Mouse (Mus musculus) liver, embryonic 12.5 days (tissue): ENCODE measurements around the gene Lef1. TPM values are rescaled to one million over a fixed set of nuclear protein-coding genes. Genes with fewer than 3 reads are reported as not detected.

Experiments used
- ATAC-seq: fragments of 200-750 bp; cut with Nextera tagmentation; 2 replicates; pipeline ENCODE4 v1.8.0; 2017; ENCODE audit warnings: moderate number of reproducible peaks, mild to moderate bottlenecking, moderate library complexity
- H3K27ac ChIP-seq: fragments of 300-500 bp; sonication (generic); 2 replicates; pipeline ENCODE4 v1.5.1; 2016; ENCODE audit warnings: mild to moderate bottlenecking
- H3K27me3 ChIP-seq: fragments of 300-500 bp; sonication (generic); replicated peaks from 2 replicates; pipeline ENCODE4 v1.6.1; 2016; ENCODE audit warnings: mild to moderate bottlenecking, moderate library complexity
- H3K36me3 ChIP-seq: fragments of 300-500 bp; sonication (generic); 2 replicates; pipeline ENCODE4 v1.6.1; 2016; ENCODE audit warnings: mild to moderate bottlenecking, moderate library complexity
- H3K4me1 ChIP-seq: fragments of 300-500 bp; sonication (generic); 2 replicates; pipeline ENCODE4 v1.6.1; 2016
- H3K4me2 ChIP-seq: fragments of 300-500 bp; sonication (generic); 2 replicates; pipeline ENCODE4 v1.6.1; 2016; ENCODE audit warnings: mild to moderate bottlenecking, moderate library complexity
- H3K4me3 ChIP-seq: fragments of 300-500 bp; sonication (generic); 2 replicates; pipeline ENCODE4 v1.5.1; 2016; ENCODE audit warnings: mild to moderate bottlenecking, moderate library complexity
- H3K9ac ChIP-seq: fragments of 300-500 bp; sonication (generic); 2 replicates; pipeline ENCODE4 v1.6.1; 2016; ENCODE audit warnings: mild to moderate bottlenecking, moderate library complexity
- H3K9me3 ChIP-seq: fragments of 300-500 bp; sonication (generic); replicated peaks from 2 replicates; pipeline ENCODE4 v1.6.1; 2016; ENCODE audit warnings: mild to moderate bottlenecking, moderate library complexity
- WGBS: fragments of 180-500 bp; shearing (Covaris S2); methylation state at CpG from one replicate; pipeline ENCODE4 v1.1.7; 2016; ENCODE audit not compliant: insufficient replicate concordance; 5-methylcytosine and 5-hydroxymethylcytosine counted together
- polyA plus RNA-seq: library from polyadenylated mRNA; unstranded; fragments of >200 nt; fragmentation: Nextera tagmentation; extraction: Ambion mirVana; gene quantifications from 2 replicates; pipeline ENCODE4 v1.2.1, GENCODE M21; 2016

Gene Lef1
- polyA plus RNA-seq: 0.35 and 0.60 TPM in 2 replicates

GRCm38 (mm10) chr3:131110191-131111150, at the start of gene Lef1:
Gene Lef1, plus strand, starts transcription at chr3:131110471.
- no peak for ATAC-seq
- peak within 1 kb of the TSS; percentile 45 for H3K4me3 ChIP-seq
- no peaks in the 10 kb centered on the region for H3K9me3 ChIP-seq
- peaks cover 93% of the 10 kb centered on the region for H3K27me3 ChIP-seq
- 3% methylated on average over 58 of the region's 69 CpGs for WGBS
- no peak within 1 kb of the TSS for H3K27ac ChIP-seq
- no peak within 1 kb of the TSS for H3K9ac ChIP-seq
- peaks cover 26% of the 10 kb centered on the region for H3K4me1 ChIP-seq
- H3K4me2 ChIP-seq: peak within 1 kb of the TSS; percentile 66
- no peaks in the 10 kb centered on the region for H3K36me3 ChIP-seq

GRCm38 (mm10) chr3:131065001-131065400, 45.3 kb upstream of the Lef1 start:
- no peak overlapping the region for H3K27ac ChIP-seq
- no peak overlapping the region for H3K4me3 ChIP-seq
- 62% methylated on average over 9 of the region's 9 CpGs for WGBS
- H3K4me2 ChIP-seq: no peak overlapping the region
- ATAC-seq: no peak
- no peaks in the 10 kb centered on the region for H3K4me1 ChIP-seq
- no peak overlapping the region for H3K9ac ChIP-seq
- H3K9me3 ChIP-seq: no peaks in the 10 kb centered on the region
- H3K36me3 ChIP-seq: no peaks in the 10 kb centered on the region
- H3K27me3 ChIP-seq: no peaks in the 10 kb centered on the region

- 35% methylated on average over 8 of the region's 8 CpGs for WGBS
- H3K4me2 ChIP-seq: no peak overlapping the region
- H3K36me3 ChIP-seq: no peaks in the 10 kb centered on the region
- H3K4me3 ChIP-seq: no peak overlapping the region
- H3K9ac ChIP-seq: no peak overlapping the region
- no peak for ATAC-seq
- H3K27me3 ChIP-seq: no peaks in the 10 kb centered on the region
- no peaks in the 10 kb centered on the region for H3K9me3 ChIP-seq
- H3K27ac ChIP-seq: no peak overlapping the region
- H3K4me1 ChIP-seq: no peaks in the 10 kb centered on the region
These were observed 44.1 kb upstream of the Lef1 start for GRCm38 (mm10) chr3:131066171-131066570.

GRCm38 (mm10) chr3:131068000-131068399, 42.3 kb upstream of the Lef1 start:
- no peaks in the 10 kb centered on the region for H3K27me3 ChIP-seq
- no peaks in the 10 kb centered on the region for H3K36me3 ChIP-seq
- no peak overlapping the region for H3K4me3 ChIP-seq
- no peak overlapping the region for H3K4me2 ChIP-seq
- no peak for ATAC-seq
- WGBS: 77% methylated on average over 5 of the region's 5 CpGs
- H3K27ac ChIP-seq: no peak overlapping the region
- no peak overlapping the region for H3K9ac ChIP-seq
- no peaks in the 10 kb centered on the region for H3K4me1 ChIP-seq
- no peaks in the 10 kb centered on the region for H3K9me3 ChIP-seq

GRCm38 (mm10) chr3:131070210-131070609, 40.1 kb upstream of the Lef1 start:
- Histone ChIP-seq H3K4me2 (no peak overlapping the region), H3K4me1 (no peaks in the 10 kb centered on the region), H3K9ac (no peak overlapping the region), H3K27me3 (no peaks in the 10 kb centered on the region), H3K27ac (no peak overlapping the region), H3K4me3 (no peak overlapping the region), H3K9me3 (no peaks in the 10 kb centered on the region), H3K36me3 (no peaks in the 10 kb centered on the region)
- no peak for ATAC-seq
- 60% methylated on average over 7 of the region's 7 CpGs for WGBS

- 63% methylated on average over 4 of the region's 4 CpGs for WGBS
These were observed 37.6 kb upstream of the Lef1 start for GRCm38 (mm10) chr3:131072661-131073060.

GRCm38 (mm10) chr3:131073946-131074345, 36.3 kb upstream of the Lef1 start:
- Histone ChIP-seq H3K9me3 (no peaks in the 10 kb centered on the region), H3K36me3 (no peaks in the 10 kb centered on the region), H3K4me1 (no peaks in the 10 kb centered on the region), H3K4me3 (no peak overlapping the region), H3K9ac (no peak overlapping the region), H3K4me2 (no peak overlapping the region), H3K27ac (no peak overlapping the region), H3K27me3 (0 out of 2 replicates have a peak, but pooled peaks cover 9% of the 10 kb centered on the region)
- 64% methylated on average over 4 of the region's 4 CpGs for WGBS
- no peak for ATAC-seq

More at GRCm38 (mm10) chr3:131072661-131073060, 37.6 kb upstream of the Lef1 start:
- 0 out of 2 replicates have a peak, but pooled peaks cover 2% of the 10 kb centered on the region for H3K27me3 ChIP-seq
- no peaks in the 10 kb centered on the region for H3K4me1 ChIP-seq
- no peak for ATAC-seq
- no peak overlapping the region for H3K9ac ChIP-seq
- no peak overlapping the region for H3K4me2 ChIP-seq
- no peak overlapping the region for H3K4me3 ChIP-seq
- no peak overlapping the region for H3K27ac ChIP-seq
- H3K9me3 ChIP-seq: no peaks in the 10 kb centered on the region
- no peaks in the 10 kb centered on the region for H3K36me3 ChIP-seq

GRCm38 (mm10) chr3:131078041-131078621, 32.1 kb upstream of the Lef1 start:
- H3K27ac ChIP-seq: no peak overlapping the region
- no peaks in the 10 kb centered on the region for H3K9me3 ChIP-seq
- H3K4me1 ChIP-seq: no peaks in the 10 kb centered on the region
- H3K9ac ChIP-seq: no peak overlapping the region
- ATAC-seq: no peak
- no peak overlapping the region for H3K4me2 ChIP-seq
- WGBS: 34% methylated on average over 6 of the region's 6 CpGs
- no peak overlapping the region for H3K4me3 ChIP-seq
- no peaks in the 10 kb centered on the region for H3K36me3 ChIP-seq
- 0 out of 2 replicates have a peak, but pooled peaks cover 9% of the 10 kb centered on the region for H3K27me3 ChIP-seq

- WGBS: 58% methylated on average over 5 of the region's 5 CpGs
- H3K27me3 ChIP-seq: peaks cover 11% of the 10 kb centered on the region; the same call in 1 of the 2 replicates
- no peak overlapping the region for H3K4me2 ChIP-seq
- no peaks in the 10 kb centered on the region for H3K9me3 ChIP-seq
- H3K36me3 ChIP-seq: no peaks in the 10 kb centered on the region
- no peak overlapping the region for H3K4me3 ChIP-seq
- H3K4me1 ChIP-seq: no peaks in the 10 kb centered on the region
- no peak overlapping the region for H3K27ac ChIP-seq
- no peak for ATAC-seq
- H3K9ac ChIP-seq: no peak overlapping the region
These were observed 31.6 kb upstream of the Lef1 start for GRCm38 (mm10) chr3:131078719-131079118.

GRCm38 (mm10) chr3:131083722-131084121, 26.5 kb upstream of the Lef1 start:
- peaks cover 35% of the 10 kb centered on the region for H3K27me3 ChIP-seq
- H3K36me3 ChIP-seq: no peaks in the 10 kb centered on the region
- no peak overlapping the region for H3K4me2 ChIP-seq
- no peaks in the 10 kb centered on the region for H3K4me1 ChIP-seq
- ATAC-seq: no peak
- no peak overlapping the region for H3K27ac ChIP-seq
- no peaks in the 10 kb centered on the region for H3K9me3 ChIP-seq
- 53% methylated on average over 6 of the region's 6 CpGs for WGBS
- H3K9ac ChIP-seq: no peak overlapping the region
- H3K4me3 ChIP-seq: no peak overlapping the region

- no peaks in the 10 kb centered on the region for H3K36me3 ChIP-seq
- ATAC-seq: no peak
- H3K27ac ChIP-seq: no peak overlapping the region
- no peak overlapping the region for H3K9ac ChIP-seq
- peak overlapping the region; percentile 45 for H3K4me2 ChIP-seq
- H3K9me3 ChIP-seq: no peaks in the 10 kb centered on the region
- 12% methylated on average over 30 of the region's 30 CpGs for WGBS
- H3K27me3 ChIP-seq: peaks cover 35% of the 10 kb centered on the region
- H3K4me1 ChIP-seq: no peaks in the 10 kb centered on the region
- peak overlapping the region; percentile 24 for H3K4me3 ChIP-seq
These were observed 25.3 kb upstream of the Lef1 start for GRCm38 (mm10) chr3:131084718-131085561.
